Mouse (Mus musculus) left cerebral cortex, postnatal 14 days (tissue): ENCODE measurements around the gene Crisp1. TPM values are rescaled to one million over a fixed set of nuclear protein-coding genes. Genes with fewer than 3 reads are reported as not detected.

Experiments used
- DNase-seq, 2 experiments: peaks; one replicate each; pipeline ENCODE4 v3.0.0; 2021 to 2022; ENCODE audit warnings: low spot score in 2 of 2, mixed read lengths in 1 of 2
- intact Hi-C: fragments of 180-260 bp; cut with DNase I; formaldehyde crosslinking; loops from one replicate; pipeline ENCODE4 v1.15.1; 2025
- long read RNA-seq, 2 experiments: library from polyadenylated mRNA; stranded (forward); transcript quantifications; one replicate each; pipeline ENCODE4 v2.0.0; 2021
- total RNA-seq, 2 experiments: library from RNA; stranded (reverse); gene quantifications; 2 replicates each; pipeline ENCODE4 v1.2.3; 2021

The Crisp1 gene
- total RNA-seq: not detected
- long read RNA-seq, experiment 1: 0 reads
- long read RNA-seq, experiment 2: 0 reads

DNA sequence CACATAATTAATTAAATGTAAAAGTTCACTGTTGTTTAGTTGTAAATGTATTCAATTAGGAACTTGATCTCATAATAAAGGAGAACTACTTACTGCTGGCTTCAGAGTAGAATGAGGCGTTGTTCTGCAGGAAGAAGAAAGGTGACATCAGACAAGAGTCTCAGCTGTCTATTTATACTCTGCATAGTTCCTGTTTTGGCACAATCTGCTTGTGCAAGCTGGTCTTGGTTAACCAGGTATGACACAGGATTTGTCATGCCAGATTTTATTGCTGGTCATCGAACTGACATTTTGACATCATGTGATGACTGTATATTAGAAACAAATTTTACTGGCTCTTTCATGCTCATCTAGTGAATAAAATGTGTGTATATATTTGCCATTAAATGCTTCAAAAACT is at the start of gene Crisp1:
Crisp1 (minus strand) TSS at position 146 of the 400 bp plus-strand sequence.
- intact Hi-C loops: no loop called here
- no peak for DNase-seq

DNA sequence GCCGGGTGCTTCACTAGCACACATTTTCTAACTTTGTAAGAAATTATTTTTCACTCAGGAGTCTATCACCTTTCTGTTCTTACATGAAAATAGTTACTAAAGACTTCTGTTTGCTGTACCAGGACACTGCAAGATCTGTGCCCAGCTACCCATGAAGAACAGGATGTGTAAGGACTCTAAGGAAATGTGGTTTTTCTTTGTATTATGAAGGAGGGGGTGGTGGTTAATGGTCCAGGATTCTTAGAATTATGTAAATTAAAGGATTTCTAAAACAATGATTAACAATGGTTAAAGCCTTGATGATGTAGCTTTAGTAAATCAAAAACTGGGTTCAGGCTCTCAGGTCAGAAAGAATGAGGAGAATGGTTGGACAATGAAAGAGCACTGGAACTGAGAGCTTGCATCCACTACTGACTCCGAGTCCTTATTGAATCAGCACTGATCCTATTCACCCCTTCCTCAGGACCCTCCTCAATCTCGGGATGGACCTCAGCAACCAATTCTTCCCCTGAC is 23.5 kb upstream of the Crisp1 start:
- intact Hi-C loops: no loop called here
- DNase-seq: no peak

DNA sequence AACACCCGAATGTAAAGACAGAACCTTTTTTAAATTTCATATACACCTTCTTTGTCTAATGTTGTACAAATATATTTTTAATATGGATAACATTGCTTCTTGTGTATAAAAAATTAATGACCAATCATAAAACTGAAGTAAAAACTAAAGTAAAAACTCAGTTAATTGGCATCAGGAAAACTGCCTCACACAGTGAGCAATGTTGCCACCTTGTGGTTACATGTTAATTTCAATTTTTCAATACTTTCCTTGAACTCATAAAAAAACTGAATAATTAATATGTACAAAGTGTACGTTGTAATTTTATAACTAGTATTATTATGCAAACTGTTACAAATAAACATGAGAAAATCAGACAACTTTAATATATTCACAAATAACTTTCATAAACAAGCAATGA is 33.6 kb downstream of the Crisp1 start:
- intact Hi-C loops: loop anchor here (5.0 kb wide), 1 partner anchor 123 kb away; no protein-coding TSS in a partner anchor

DNA sequence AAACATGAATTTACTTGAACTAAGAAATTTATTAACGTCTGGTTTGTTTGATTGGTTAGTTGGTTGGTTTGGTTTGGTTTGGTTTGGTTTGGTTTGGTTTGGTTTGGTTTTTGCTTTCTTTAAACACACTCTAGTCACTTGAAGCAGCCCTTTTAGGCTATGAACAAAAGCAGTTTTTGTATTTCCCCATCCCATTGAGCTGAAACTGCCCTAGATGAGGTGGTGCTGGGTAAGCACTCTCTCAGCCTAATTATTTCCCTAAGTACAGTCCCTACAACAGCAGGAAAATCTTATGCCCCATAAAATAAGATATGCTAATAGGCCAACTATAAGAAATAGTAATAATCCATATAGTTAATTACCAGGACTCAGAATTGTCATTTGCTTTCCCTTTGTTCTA is 43.5 kb downstream of the Crisp1 start:
- no peak for DNase-seq

More for the DNA sequence above, 33.6 kb downstream of the Crisp1 start:
- no peak for DNase-seq

DNA sequence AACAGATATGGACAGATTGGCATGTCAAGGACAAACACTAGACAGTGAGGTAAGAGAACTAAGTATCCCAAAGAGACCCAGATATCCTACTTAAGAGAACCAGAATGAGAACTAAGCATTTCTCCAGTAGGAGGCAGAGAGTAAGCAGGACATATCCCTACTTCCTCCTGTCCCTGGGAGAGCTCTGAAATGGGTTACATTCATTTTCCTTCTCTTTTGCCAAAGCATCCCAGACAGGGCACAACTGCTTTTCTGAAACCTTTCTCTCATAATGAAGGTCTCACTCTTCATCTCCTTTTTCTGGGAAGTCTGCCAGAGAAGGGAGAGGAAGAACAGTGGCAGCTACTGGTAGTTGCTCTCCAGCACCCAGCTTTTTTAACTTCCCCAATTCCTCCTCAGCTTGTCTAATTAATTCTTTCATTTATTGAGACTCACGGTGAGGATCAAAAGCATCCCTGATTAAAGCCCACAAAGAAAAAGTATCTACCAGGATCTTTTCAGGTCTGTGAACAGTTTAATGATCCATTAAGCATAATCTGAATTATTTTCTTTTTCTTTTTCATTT is 44.0 kb downstream of the Crisp1 start:
- no peak for DNase-seq
- intact Hi-C loops: no loop called here

More for the DNA sequence above, 43.5 kb downstream of the Crisp1 start:
- intact Hi-C loops: no loop called here

DNA sequence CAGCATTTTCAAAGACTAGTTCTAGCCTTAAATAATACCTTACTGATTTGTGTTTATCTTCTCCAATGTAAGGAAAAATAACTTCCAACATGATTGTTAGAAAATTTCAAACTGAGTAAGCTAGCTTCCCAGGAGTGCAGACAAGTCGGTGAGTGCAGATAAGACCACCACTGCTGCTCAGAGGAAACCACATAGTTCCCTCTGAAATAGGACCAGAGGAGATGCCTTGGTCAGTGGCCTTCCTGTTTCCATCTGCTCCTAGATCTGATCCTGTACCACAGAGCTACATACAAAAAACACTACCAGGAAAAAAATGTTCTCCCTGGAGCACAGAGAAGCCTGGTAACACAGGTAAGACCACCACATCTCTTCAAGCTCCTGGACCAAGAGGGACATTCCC is 66.5 kb downstream of the Crisp1 start:
- intact Hi-C loops: no loop called here
- no peak for DNase-seq

Other genes starting within 250 kb of the Crisp1 start
- not detected for gene AC192777.2, start 223.8 kb downstream of the Crisp1 start, total RNA-seq
- not detected for gene Pgk2, start 110.6 kb downstream of the Crisp1 start, total RNA-seq
- gene Crisp3, start 76.9 kb downstream of the Crisp1 start, total RNA-seq: not detected
- gene Esp8, start 200.8 kb upstream of the Crisp1 start, total RNA-seq: not detected
- gene Esp6, start 242.3 kb upstream of the Crisp1 start, total RNA-seq: not detected